Mouse (Mus musculus): Measurements from ENCODE around the gene Gm49353. TPM values are rescaled to one million over a fixed set of nuclear protein-coding genes. Genes with fewer than 3 reads are reported as not detected.

Gene Gm49353
- polyA plus RNA-seq, 1 experiment from 2014 or later, result 6.1 TPM

- no peaks in the 10 kb centered on the region for H3K4me1 ChIP-seq
- ATAC-seq (ENCODE audit: low FRiP score), result peak; percentile 56; the same call in 1 of the 2 replicates
- H3K36me3 ChIP-seq, result peaks cover 12% of the 10 kb centered on the region; the same call in 1 of the 2 replicates
- no peak overlapping the region for H3K4me3 ChIP-seq (replicated peaks)
- H3K9me3 ChIP-seq (replicated peaks), result no peaks in the 10 kb centered on the region
- no peaks in the 10 kb centered on the region for H3K27me3 ChIP-seq (replicated peaks)
- H3K9ac ChIP-seq (replicated peaks), result no peak overlapping the region
- no peak overlapping the region for H3K4me2 ChIP-seq
- H3K27ac ChIP-seq (replicated peaks), result no peak overlapping the region
Observed at GRCm38 (mm10) chr10:29206730-29207129, 8.0 kb downstream of the Gm49353 start.

- Histone ChIP-seq H3K36me3 (peaks cover 5% of the 10 kb centered on the region; the same call in 1 of the 2 replicates), H3K4me1 (no peaks in the 10 kb centered on the region), H3K4me2 (no peak overlapping the region), H3K9me3 (replicated peaks) (no peaks in the 10 kb centered on the region), H3K4me3 (replicated peaks) (no peak overlapping the region), H3K9ac (replicated peaks) (no peak overlapping the region), H3K27me3 (replicated peaks) (no peaks in the 10 kb centered on the region), H3K27ac (replicated peaks) (no peak overlapping the region)
- 46% methylated on average over 3 of the region's 3 CpGs for WGBS
- no peak for ATAC-seq (ENCODE audit: low FRiP score)
Observed at GRCm38 (mm10) chr10:29208735-29209134, 10.0 kb downstream of the Gm49353 start.

DNA sequence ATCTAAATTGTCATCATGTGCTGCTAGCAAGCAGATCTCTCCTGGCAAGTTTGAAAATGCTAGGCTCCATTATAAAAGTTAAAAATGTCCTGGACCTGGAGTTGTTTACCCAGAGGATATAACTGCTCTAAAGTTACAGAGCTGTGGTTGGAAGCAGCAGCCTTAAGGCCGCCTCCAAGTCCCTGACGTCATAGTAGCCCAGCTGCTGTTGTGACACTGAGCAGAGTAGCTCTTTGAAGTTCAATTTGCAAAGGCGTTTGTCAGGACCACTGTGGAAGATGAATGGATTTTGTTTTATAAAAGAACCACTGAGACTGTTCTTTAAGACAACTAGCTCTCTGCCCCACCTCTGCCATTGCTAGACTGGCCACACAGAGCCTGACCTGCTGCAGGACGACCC is 12.7 kb downstream of the Gm49353 start, which contains the start of gene 9330159F19Rik:
TSS of gene 9330159F19Rik (plus strand) at position 154 of the 400 bp plus-strand sequence.
- WGBS, result 10% methylated on average over 4 of the region's 4 CpGs
- Histone ChIP-seq H3K4me3 (replicated peaks) (no peak within 1 kb of the TSS), H3K36me3 (peaks cover 2% of the 10 kb centered on the region; the same call in 1 of the 2 replicates), H3K27ac (replicated peaks) (no peak within 1 kb of the TSS), H3K9me3 (replicated peaks) (no peaks in the 10 kb centered on the region), H3K4me2 (no peak within 1 kb of the TSS), H3K9ac (replicated peaks) (no peak within 1 kb of the TSS), H3K27me3 (replicated peaks) (no peaks in the 10 kb centered on the region), H3K4me1 (0 out of 2 replicates have a peak, but pooled peaks cover 5% of the 10 kb centered on the region)
- no peak for ATAC-seq (ENCODE audit: low FRiP score)

DNA sequence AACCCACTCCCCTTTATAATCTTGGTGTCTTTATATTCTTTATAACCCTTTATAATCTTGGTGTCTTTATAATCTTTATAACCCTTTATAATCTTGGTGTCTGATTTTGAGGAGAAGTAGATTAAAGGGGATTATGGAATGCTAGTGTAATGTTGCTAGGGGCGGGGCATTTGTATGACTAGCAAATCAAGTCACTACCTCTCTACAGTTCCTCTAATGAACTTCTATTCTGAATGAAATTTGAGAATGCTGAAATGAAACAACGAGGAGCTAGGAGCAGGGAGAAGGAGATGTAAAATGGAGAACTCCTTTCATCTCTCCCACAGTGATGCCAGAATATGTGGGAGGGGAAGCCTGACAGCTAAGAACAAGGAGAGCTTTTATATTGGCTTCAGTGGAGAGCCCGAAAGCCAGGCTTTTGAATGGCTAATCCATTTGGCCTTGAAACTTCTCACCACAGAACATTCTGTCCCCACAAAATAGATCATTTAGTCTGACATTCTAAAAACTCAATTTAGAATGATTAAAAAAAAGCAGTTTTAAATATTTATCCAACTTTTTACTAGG is 14.9 kb downstream of the Gm49353 start:
- Histone ChIP-seq H3K9me3 (replicated peaks) (no peaks in the 10 kb centered on the region), H3K27me3 (replicated peaks) (no peaks in the 10 kb centered on the region), H3K4me3 (replicated peaks) (no peak overlapping the region), H3K4me1 (0 out of 2 replicates have a peak, but pooled peaks cover 7% of the 10 kb centered on the region), H3K4me2 (no peak overlapping the region), H3K27ac (replicated peaks) (no peak overlapping the region; the same call in 1 of the 2 replicates), H3K36me3 (no peaks in the 10 kb centered on the region), H3K9ac (replicated peaks) (no peak overlapping the region)
- ATAC-seq (ENCODE audit: low FRiP score), result no peak
- 42% methylated on average over 3 of the region's 3 CpGs for WGBS

DNA sequence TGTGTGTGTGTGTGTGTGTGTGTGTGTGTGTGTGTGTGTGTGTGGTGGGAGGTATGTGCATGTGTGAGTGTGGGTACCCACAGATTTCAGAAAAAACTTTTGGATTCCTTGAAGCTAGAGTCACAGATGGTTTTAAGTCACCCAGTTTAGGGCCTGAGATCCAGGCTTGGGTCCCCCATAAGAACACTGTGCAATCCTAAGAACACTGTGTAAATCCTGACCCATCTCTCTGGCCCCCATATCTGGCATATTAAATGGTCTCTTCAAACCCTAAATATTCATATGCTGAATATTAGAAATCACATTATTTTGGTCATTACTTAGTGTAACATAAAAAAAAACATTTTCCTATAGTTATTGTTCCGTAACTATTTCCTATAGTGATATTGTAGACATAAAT is 18.2 kb downstream of the Gm49353 start:
- peaks cover 3% of the 10 kb centered on the region for H3K36me3 ChIP-seq
- H3K27me3 ChIP-seq (replicated peaks), result no peaks in the 10 kb centered on the region
- no peak overlapping the region for H3K27ac ChIP-seq (replicated peaks)
- 0 out of 2 replicates have a peak, but pooled peaks cover 7% of the 10 kb centered on the region for H3K4me1 ChIP-seq
- no peak overlapping the region for H3K4me3 ChIP-seq (replicated peaks)
- 97% methylated on average over 1 of the region's 1 CpGs for WGBS
- no peak overlapping the region for H3K9ac ChIP-seq (replicated peaks)
- no peaks in the 10 kb centered on the region for H3K9me3 ChIP-seq (replicated peaks)
- ATAC-seq (ENCODE audit: low FRiP score), result 0 out of 2 replicates have a peak, but pooled peaks have one; percentile 12
- H3K4me2 ChIP-seq, result no peak overlapping the region

GRCm38 (mm10) chr10:29217451-29217850 is 18.7 kb downstream of the Gm49353 start:
- 0 out of 2 replicates have a peak, but pooled peaks cover 7% of the 10 kb centered on the region for H3K4me1 ChIP-seq
- no peaks in the 10 kb centered on the region for H3K27me3 ChIP-seq (replicated peaks)
- no peak overlapping the region for H3K9ac ChIP-seq (replicated peaks)
- H3K27ac ChIP-seq (replicated peaks), result no peak overlapping the region
- 73% methylated on average over 2 of the region's 2 CpGs for WGBS
- H3K4me2 ChIP-seq, result no peak overlapping the region
- H3K36me3 ChIP-seq, result peaks cover 5% of the 10 kb centered on the region
- no peak for ATAC-seq (ENCODE audit: low FRiP score)
- no peak overlapping the region for H3K4me3 ChIP-seq (replicated peaks)
- H3K9me3 ChIP-seq (replicated peaks), result no peaks in the 10 kb centered on the region

DNA sequence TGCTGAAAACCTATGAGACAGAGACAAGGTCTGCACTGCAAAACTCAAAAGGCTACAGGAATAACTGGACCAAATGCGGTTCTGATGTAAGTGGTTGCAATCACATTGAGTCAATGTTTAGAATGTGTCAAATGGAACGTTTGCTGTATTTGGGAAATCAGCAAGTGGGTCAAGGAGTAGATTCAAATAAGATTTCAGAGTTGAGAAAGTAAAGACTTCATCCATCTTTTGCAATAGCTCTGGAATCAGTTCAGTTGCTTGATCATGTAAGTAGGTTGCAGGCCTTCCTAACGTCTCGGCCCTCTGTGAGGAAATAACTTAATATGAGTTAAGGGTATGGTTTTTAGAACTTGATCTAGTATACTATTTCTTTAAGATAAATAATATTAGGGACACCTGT is 26.6 kb downstream of the Gm49353 start:
- Histone ChIP-seq H3K27me3 (replicated peaks) (no peaks in the 10 kb centered on the region), H3K4me2 (no peak overlapping the region), H3K4me3 (replicated peaks) (no peak overlapping the region), H3K36me3 (peaks cover 32% of the 10 kb centered on the region), H3K9me3 (replicated peaks) (no peaks in the 10 kb centered on the region), H3K4me1 (no peaks in the 10 kb centered on the region), H3K27ac (replicated peaks) (no peak overlapping the region), H3K9ac (replicated peaks) (no peak overlapping the region)
- ATAC-seq (ENCODE audit: low FRiP score), result no peak
- WGBS, result 96% methylated on average over 4 of the region's 4 CpGs

DNA sequence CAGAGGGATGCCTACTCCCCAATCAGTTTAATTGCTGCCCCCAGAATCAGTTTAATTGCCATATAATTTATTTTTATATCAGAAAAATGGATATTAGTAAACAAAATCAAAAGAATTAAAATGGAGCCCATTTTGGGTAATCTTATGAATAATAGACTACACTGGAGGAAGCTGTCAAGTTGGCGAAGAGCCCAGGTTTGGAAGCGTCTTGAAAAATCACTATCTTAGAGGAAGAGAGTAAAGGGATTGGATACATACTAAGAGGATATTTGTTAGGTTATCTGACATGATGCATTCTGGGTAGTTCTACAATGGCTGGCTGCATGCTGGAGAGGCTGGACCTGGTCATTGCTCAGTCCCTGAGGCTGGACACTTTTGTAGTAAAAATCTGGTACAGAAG is 32.5 kb downstream of the Gm49353 start:
- no peak for ATAC-seq (ENCODE audit: low FRiP score)
- WGBS, result 81% methylated on average over 2 of the region's 2 CpGs
- H3K27ac ChIP-seq (replicated peaks), result no peak overlapping the region

More for the DNA sequence above, 32.5 kb downstream of the Gm49353 start:
- no peak overlapping the region for H3K9ac ChIP-seq (replicated peaks)
- no peak overlapping the region for H3K4me2 ChIP-seq
- no peaks in the 10 kb centered on the region for H3K9me3 ChIP-seq (replicated peaks)
- H3K36me3 ChIP-seq, result peaks cover 15% of the 10 kb centered on the region
- no peaks in the 10 kb centered on the region for H3K4me1 ChIP-seq
- no peak overlapping the region for H3K4me3 ChIP-seq (replicated peaks)
- H3K27me3 ChIP-seq (replicated peaks), result no peaks in the 10 kb centered on the region

Other genes starting within 250 kb of the Gm49353 start
- not detected in 2 replicates for gene 2310057J18Rik, start 212.7 kb upstream of the Gm49353 start, polyA plus RNA-seq (2015; fragmentation: Nextera tagmentation; extraction: Ambion mirVana)
- gene Soga3, start 55.1 kb upstream of the Gm49353 start, polyA plus RNA-seq (2015; fragmentation: Nextera tagmentation; extraction: Ambion mirVana), result 107 and 125 TPM in 2 replicates
- gene 9330159F19Rik, start 12.7 kb downstream of the Gm49353 start, polyA plus RNA-seq (2015; fragmentation: Nextera tagmentation; extraction: Ambion mirVana), result 21.4 and 26.9 TPM in 2 replicates
- gene Echdc1, start 114.2 kb downstream of the Gm49353 start, polyA plus RNA-seq (2015; fragmentation: Nextera tagmentation; extraction: Ambion mirVana), result 30.7 and 35.7 TPM in 2 replicates
- gene Rnf146, start 163.5 kb downstream of the Gm49353 start, polyA plus RNA-seq (2015; fragmentation: Nextera tagmentation; extraction: Ambion mirVana), result 81.8 and 82.6 TPM in 2 replicates

Measured in neural tube, embryonic 15.5 days (tissue).